Mouse (Mus musculus): ENCODE measurements around the gene Gm10681.
A peak's percentile ranks its signal among the peaks of the same experiment; 100 is the strongest.
"Not testable (repeated sequence)": the region's sequence is repeated elsewhere in the genome, so short reads cannot be mapped to it uniquely, and the experiment has no call there.

The Gm10681 gene

DNA sequence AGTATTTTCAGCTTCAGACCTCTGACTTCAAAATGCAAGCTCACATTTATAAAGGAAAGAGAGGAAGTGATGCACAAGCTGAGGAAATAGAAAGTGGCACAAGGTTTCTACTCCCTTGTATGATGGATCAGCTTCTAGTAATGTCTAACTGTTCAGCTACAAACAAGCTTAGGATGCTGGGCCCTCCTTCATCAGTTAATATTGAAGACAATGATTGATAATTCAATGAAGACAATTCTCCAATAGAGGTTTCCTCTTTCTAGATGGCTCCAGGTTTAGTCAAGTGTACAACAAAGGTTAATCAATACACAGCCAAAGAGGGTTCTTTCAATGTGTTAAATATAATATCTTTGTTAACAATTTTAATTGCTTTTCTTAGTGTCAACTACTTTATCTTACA lies at the start of gene Gm10681:
Gm10681 (minus strand) TSS at position 101 of the 400 bp plus-strand sequence.
- no peak for DNase-seq (ENCODE audit: low spot score)

DNA sequence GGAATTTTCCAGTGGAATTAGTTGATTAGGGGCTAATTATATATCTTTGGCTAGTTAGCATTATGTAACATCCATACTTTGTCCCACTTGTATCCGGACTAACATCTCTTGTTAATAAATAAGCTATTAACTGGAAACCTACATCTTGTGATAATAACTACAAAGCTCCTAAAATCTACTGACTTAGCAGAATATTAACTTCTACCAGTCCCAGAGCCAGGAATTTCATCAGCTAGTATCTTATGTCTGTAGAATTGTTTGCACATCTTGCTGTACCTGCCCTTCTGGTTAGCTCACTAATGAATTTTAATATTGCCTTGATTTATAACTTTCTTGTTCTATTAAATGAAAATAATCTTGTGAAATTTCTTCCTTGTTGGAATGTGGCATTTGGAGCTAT lies 46.5 kb upstream of the Gm10681 start:
- DNase-seq (ENCODE audit: low spot score): no peak

DNA sequence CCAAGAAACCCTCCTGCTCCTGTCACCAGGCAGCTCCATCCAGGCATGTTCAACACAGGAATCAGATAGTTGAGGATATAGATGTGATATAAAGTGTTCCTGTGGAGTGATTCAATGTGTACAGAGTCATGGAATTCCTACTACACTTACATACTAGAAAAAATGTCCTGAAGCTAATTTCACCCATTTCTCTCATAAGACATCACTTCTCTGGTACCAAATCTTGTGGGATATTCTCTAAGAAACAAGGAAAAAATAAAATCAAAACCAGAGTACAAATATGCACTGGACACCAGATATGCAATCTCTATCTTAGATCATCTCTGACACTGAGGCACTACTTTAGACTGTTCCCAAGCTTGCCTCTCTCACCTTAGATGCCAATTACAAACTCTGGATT lies 41.5 kb upstream of the Gm10681 start, which contains the start of gene Hsd3b5:
Hsd3b5 (minus strand) TSS at position 101 of the 400 bp plus-strand sequence.
- DNase-seq (ENCODE audit: low spot score): no peak

DNA sequence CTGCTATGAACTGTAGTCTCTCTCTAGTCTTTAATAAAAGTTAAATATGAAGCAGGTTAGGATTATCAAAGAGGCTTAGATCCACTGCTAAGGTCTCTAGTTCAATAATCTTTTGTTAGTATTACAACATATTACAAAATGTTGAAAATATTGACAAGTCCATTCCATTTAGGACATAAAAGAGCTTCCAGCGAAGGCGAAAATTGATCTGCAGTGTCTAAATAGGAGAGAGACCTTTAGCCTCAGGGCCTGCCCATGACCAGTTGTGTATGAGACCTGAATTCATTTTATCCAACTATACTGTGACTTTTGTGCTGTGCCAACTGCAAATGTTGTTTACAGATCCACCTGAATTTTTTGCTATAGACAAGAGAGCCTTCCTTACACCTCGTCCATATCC lies 41.0 kb upstream of the Gm10681 start:
- DNase-seq (ENCODE audit: low spot score): no peak

DNA sequence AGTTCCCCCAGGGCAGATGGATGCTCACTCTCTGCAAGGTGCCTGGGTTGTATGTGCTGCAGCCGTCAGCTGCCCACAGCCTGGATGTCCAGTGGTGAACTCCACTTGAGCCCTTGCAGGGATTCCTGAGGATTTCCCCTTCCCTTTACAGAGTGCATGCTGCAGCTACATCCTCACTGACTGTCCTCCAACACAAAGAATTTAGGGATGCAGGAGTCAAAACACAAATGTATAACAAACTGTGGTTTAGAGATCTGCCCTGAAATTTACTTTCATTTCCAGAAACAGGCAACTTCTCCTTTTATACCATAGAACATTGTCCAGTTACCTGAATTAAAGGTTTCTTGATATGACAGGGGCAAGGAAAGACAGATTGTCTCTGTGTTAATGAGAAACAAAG lies 28.2 kb upstream of the Gm10681 start:
- DNase-seq (ENCODE audit: low spot score): not testable (repeated sequence)

DNA sequence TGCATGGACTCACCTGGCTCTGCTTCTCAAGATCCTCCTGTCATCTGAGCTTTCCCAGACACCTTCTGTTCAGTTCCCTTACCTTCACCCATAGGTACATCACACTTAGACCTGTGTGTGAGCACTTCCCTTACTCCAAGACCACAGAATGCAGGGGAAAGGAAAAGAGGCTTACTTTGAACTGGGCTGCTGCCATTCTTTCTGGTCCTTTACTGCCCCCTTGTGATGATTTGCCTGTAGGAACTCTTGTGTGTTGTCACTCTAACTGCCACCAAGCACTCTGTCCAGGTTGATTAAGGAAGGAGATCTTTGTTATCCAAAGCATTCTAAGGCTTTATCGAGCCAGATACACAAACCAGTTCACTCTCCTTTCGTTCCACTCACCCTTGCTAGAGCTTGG lies 27.6 kb upstream of the Gm10681 start:
- not testable (repeated sequence) for DNase-seq (ENCODE audit: low spot score)

DNA sequence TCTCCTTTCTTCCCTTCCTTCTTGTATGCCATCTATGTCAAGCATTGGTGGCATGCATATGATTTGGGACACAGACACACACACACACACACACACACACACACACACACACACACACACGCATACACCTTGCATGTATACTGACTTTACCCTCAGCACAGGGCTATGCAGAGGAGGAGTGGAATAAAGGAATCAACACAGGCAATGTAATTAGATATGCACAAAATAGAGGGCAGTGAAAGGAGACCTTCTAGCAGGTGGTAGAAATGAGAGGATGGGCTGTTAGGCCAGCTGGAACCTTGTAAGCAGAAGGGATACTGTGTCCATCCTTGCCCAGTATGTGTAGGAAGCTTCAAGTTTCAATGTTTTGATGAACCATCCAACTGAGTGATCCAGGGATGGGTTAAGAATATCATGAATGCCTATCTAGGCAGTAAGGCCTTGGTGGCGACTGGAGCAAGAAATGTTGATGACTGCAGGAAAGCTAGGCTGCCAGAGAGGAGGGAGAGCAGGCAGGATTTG lies 25.9 kb upstream of the Gm10681 start:
- not testable (repeated sequence) for DNase-seq (ENCODE audit: low spot score)

DNA sequence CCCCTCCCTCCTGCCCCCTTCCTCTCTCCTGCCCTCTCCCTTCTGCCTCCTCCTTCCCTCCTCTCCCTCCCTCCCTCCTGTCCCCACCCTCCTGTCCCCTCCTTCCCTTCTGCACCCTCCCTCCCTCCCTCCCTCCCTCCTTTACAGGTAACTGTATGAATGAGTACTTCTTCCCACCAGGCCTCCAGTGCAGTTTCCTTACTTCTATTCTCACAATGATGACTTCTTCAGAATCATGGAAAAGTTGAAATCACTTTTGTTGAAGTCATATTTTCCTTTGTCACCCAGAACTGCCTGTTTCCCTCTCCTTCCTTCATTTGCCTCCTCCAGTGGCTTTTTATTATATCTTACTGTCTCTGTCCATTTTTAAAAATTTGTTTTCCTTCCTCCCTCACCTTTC lies 25.4 kb upstream of the Gm10681 start:
- no peak for DNase-seq (ENCODE audit: low spot score)

DNA sequence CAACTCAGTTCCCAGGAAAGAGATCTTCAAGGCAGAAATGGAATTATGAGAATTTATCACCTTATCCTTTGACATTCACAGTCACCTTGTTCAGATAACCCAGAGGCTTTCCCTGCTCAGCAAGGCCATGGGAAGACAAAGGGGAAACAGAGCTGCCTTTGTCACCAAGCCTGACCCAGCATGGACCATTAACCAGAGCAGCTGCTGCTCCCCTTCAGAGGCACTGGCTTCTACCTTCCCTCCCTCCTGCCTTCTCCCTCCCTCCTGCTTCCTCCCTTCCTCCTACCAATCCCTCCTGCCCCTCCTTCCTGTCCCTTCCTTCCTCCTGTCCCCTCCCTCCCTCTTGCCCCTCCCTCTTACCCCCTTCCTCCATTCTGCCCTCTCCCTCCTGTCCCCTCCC lies 24.9 kb upstream of the Gm10681 start:
- not testable (repeated sequence) for DNase-seq (ENCODE audit: low spot score)

DNA sequence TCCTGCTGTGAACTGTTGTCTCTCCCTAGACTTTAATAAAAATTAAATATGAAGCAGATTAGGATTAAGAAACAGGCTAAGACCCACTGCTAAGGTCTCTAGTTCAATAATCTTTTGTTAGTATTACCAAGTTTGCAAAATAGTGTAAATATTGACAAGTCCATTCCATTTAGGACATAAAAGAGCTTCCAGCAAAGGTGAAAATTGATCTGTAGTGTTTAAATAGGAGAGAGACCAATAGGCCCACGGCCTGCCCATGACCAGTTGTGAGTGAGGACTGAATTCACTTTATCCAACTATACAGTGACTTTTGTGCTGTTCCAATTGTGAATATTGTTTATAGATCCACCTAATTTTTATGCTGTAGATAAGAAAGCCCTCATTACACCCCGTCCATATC lies 886 bp downstream of the Gm10681 start:
- no peak for DNase-seq (ENCODE audit: low spot score)

DNA sequence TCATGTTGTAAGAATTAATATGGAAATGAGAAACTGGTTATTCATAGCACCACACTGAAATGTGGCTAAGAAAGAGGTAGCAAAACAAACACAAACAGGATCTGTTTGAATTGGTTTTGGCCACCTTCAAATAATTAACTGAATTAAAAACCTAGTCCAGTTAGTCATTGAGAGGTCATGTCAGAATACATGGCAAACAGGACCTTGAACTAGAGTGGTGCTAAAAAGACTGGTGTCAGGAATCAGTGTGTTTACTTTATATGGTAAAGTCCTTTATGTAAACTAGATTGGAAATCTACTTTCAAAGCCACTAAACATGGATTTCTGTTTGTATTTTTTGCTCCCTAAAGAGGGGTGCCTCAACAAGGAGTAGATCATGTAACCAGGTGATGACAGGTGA lies 6.0 kb downstream of the Gm10681 start:
- not testable (repeated sequence) for DNase-seq (ENCODE audit: low spot score)

DNA sequence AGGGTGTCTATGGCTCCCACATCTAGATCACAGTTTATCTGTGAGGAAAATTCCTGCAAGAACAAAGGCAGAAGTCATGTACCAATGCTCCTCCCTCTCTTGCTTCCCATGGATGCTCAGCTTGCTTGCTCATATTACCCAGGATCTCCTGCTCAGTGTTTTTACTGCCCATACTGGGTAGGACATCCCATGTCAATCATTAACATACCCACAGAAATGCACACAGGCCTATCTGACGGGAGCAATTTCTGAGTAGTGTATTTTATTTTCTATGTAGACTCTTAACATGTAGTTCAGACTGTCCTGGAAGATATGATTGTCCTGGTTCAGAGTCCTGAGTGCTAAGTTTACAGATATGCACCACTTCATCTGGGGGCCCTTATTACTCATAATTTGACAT lies 6.4 kb downstream of the Gm10681 start:
- DNase-seq (ENCODE audit: low spot score): not testable (repeated sequence)

DNA sequence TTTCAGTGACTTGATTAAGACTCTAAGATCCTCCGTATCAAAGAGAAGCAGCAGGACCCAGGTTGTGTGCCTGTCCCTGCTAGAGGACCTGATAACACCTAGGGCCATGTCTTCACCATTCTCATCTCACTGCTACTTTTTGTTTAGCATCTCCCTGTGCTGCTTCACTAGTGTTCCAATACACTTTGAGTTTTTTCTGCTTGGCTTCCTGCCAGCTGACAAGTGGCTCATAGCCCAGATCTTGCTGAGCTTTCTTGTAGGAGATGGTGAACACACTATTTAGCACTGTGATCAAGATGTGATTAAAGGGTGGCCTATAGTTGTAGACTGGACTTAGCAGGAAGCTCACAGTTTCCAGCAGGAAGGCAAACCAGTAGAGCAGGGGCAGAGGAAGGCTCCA lies 7.6 kb downstream of the Gm10681 start:
- peak; percentile 50 for DNase-seq (ENCODE audit: low spot score)

DNA sequence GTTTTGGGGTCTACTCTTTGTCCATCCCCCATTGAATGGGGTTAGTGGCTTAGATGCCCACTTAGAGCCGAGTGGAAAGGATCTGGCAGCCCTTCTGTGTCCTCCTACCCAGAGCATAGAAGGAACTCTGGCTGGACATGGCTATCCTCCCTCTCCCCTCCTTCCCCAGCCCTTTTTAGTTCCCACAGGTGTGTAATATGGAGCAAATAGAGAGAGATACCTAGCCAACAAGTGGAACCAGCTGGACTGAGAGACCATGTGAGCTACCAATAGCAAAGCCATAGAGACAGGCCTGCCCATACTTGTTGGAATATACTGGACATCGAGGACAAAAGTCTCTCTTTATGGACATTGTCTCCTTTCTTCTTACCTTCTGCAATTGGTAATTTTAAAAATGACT lies 20.9 kb downstream of the Gm10681 start:
- DNase-seq (ENCODE audit: low spot score): not testable (repeated sequence)

DNA sequence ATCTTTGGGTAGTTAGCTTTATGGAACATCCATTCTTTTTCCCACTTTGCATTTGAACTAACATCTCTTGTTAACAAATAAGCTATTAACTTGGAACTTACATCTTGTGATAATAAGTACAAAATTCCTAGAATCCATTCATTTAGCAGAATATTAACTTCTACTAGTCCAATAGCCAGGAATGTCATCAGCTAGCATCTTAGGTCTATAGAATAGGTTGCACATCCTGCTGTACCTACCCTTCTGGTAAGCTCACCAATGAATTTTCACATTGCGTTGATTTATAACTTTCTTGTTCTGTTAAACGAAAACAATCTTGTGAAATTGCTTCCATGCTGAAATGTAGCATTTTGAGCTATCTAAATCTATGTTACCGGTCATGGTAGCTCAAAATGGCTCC lies 23.7 kb downstream of the Gm10681 start:
- not testable (repeated sequence) for DNase-seq (ENCODE audit: low spot score)

DNA sequence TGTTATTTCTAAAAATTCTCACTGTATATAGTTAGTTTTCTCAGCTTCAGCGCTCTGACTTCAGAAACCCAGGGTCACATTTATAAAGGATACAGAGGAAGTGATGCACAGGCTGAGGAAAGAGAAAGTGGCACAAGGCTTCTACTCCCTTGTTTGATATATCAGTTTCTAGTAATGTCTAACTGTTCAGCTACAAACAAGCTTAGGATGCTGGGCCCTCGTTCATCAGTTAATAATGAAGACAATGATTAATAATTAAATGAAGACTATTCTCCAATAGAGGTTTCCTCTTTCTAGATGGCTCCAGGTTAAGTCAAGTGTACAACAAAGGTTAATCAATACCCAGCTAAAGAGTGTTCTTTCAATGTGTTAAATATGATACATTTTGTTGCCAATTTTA lies 24.8 kb downstream of the Gm10681 start:
- not testable (repeated sequence) for DNase-seq (ENCODE audit: low spot score)

DNA sequence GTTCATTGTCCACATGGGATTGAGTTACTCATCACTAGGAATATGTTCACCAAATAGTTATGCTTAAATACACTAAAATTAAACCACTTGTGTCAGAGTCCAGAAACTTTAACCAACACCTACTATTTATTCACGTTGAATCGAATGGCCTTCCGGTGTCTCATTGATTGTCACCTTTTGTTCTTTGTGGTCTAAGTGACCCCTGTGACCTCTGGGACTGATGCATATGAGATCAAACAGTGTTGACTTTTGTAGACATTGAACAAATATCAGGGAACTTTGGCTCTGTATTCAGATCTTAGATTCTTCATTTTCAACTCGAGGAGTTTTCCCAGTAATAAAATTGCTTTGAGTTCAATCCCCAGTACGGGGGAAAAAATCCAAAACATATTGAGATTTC lies 27.9 kb downstream of the Gm10681 start:
- DNase-seq (ENCODE audit: low spot score): not testable (repeated sequence)

DNA sequence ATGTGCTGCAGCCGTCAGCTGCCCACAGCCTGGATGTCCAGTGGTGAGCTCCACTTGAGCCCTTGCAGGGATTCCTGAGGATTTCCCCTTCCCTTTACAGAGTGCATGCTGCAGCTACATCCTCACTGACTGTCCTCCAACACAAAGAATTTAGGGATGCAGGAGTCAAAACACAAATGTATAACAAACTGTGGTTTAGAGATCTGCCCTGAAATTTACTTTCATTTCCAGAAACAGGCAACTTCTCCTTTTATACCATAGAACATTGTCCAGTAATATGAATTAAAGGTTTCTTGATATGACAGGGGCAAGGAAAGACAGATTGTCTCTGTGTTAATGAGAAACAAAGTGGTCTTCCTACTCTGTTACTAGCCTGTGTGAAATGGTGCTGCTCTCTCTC lies 37.8 kb downstream of the Gm10681 start:
- not testable (repeated sequence) for DNase-seq (ENCODE audit: low spot score)

DNA sequence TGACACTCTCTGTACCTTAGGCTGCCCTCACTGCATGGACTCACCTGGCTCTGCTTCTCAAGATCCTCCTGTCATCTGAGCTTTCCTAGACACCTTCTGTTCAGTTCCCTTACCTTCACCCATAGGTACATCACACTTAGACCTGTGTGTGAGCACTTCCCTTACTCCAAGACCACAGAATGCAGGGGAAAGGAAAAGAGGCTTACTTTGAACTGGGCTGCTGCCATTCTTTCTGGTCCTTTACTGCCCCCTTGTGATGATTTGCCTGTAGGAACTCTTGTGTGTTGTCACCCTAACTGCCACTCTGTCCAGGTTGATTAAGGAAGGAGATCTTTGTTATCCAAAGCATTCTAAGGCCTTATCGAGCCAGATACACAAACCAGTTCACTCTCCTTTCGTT lies 38.4 kb downstream of the Gm10681 start:
- not testable (repeated sequence) for DNase-seq (ENCODE audit: low spot score)

DNA sequence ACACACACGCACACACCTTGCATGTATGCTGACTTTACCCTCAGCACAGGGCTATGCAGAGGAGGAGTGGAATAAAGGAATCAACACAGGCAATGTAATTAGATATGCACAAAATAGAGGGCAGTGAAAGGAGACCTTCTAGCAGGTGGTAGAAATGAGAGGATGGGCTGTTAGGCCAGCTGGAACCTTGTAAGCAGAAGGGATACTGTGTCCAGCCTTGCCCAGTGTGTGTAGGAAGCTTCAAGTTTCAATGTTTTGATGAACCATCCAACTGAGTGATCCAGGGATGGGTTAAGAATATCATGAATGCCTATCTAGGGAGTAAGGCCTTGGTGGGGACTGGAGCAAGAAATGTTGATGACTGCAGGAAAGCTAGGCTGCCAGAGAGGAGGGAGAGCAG lies 40.1 kb downstream of the Gm10681 start:
- DNase-seq (ENCODE audit: low spot score): not testable (repeated sequence)

DNA sequence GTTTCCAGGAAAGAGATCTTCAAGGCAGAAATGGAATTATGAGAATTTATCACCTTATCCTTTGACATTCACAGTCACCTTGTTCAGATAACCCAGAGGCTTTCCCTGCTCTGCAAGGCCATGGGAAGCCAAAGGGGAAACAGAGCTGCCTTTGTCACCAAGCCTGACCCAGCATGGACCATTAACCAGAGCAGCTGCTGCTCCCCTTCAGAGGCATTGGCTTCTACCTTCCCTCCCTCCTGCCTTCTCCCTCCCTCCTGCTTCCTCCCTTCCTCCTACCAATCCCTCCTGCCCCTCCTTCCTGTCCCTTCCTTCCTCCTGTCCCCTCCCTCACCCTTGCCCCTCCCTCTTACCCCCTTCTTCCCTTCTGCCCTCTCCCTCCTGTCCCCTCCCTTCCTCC lies 41.0 kb downstream of the Gm10681 start:
- DNase-seq (ENCODE audit: low spot score): not testable (repeated sequence)

DNA sequence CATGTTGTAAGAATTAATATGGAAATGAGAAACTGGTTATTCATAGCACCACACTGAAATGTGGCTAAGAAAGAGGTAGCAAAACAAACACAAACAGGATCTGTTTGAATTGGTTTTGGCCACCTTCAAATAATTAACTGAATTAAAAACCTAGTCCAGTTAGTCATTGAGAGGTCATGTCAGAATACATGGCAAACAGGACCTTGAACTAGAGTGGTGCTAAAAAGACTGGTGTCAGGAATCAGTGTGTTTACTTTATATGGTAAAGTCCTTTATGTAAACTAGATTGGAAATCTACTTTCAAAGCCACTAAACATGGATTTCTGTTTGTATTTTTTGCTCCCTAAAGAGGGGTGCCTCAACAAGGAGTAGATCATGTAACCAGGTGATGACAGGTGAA lies 63.6 kb downstream of the Gm10681 start:
- DNase-seq (ENCODE audit: low spot score): not testable (repeated sequence)

DNA sequence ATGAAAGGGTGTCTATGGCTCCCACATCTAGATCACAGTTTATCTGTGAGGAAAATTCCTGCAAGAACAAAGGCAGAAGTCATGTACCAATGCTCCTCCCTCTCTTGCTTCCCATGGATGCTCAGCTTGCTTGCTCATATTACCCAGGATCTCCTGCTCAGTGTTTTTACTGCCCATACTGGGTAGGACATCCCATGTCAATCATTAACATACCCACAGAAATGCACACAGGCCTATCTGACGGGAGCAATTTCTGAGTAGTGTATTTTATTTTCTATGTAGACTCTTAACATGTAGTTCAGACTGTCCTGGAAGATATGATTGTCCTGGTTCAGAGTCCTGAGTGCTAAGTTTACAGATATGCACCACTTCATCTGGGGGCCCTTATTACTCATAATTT lies 64.1 kb downstream of the Gm10681 start:
- DNase-seq (ENCODE audit: low spot score): not testable (repeated sequence)

DNA sequence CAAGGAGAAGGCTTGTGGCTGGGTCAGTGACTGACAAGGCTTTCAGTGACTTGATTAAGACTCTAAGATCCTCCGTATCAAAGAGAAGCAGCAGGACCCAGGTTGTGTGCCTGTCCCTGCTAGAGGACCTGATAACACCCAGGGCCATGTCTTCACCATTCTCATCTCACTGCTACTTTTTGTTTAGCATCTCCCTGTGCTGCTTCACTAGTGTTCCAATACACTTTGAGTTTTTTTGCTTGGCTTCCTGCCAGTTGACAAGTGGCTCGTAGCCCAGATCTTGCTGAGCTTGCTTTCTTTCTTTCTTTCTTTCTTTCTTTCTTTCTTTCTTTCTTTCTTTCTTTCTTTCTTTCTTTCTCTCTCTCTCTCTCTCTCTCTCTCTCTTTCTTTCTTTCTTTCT lies 65.8 kb downstream of the Gm10681 start:
- DNase-seq (ENCODE audit: low spot score): not testable (repeated sequence)

DNA sequence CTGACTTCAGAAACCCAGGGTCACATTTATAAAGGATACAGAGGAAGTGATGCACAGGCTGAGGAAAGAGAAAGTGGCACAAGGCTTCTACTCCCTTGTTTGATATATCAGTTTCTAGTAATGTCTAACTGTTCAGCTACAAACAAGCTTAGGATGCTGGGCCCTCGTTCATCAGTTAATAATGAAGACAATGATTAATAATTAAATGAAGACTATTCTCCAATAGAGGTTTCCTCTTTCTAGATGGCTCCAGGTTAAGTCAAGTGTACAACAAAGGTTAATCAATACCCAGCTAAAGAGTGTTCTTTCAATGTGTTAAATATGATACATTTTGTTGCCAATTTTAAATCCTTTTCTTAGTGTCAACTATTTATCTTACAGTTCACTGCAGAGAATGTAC lies 78.2 kb downstream of the Gm10681 start, which contains the start of gene Hsd3b4:
Hsd3b4 (minus strand) TSS at position 101 of the 400 bp plus-strand sequence.
- DNase-seq (ENCODE audit: low spot score): not testable (repeated sequence)
